In genomic region chr12:71618956-71619355, GRCm38 (mm10) we compare ENCODE assay signal across 31 mouse cellular contexts.
"Had no signal": no experiment of that assay in that cellular context is flagged by ENCODE, and none has a peak within 500 bp of the region (broad histone marks: within the 10 kb centered on the region; RNA-seq: fewer than 3 reads in every experiment).

No protein-coding gene starts in this region.

- H3K9ac ChIP-seq: heart, embryonic 12.5 days; heart, embryonic 13.5 days; heart, embryonic 15.5 days; hindbrain, embryonic 12.5 days; hindbrain, embryonic 13.5 days; hindbrain, embryonic 14.5 days; hindbrain, embryonic 15.5 days; intestine, embryonic 15.5 days; kidney, embryonic 15.5 days had no signal

- H3K36me3 ChIP-seq: heart, embryonic 10.5 days; heart, embryonic 12.5 days; heart, embryonic 13.5 days; heart, embryonic 15.5 days; hindbrain, embryonic 10.5 days; hindbrain, embryonic 12.5 days; hindbrain, embryonic 13.5 days; hindbrain, embryonic 15.5 days; intestine, embryonic 15.5 days; kidney, embryonic 15.5 days had no signal

- H3K4me3 ChIP-seq: heart, embryonic 10.5 days; heart, embryonic 12.5 days; heart, embryonic 13.5 days; heart, embryonic 15.5 days; hindbrain, embryonic 10.5 days; hindbrain, embryonic 12.5 days; hindbrain, embryonic 13.5 days; hindbrain, embryonic 15.5 days; intestine, embryonic 15.5 days; kidney, embryonic 15.5 days; layer of hippocampus, adult 2 months had no signal

- H3K27ac ChIP-seq: heart, embryonic 13.5 days; heart, embryonic 15.5 days; hindbrain, embryonic 10.5 days; hindbrain, embryonic 12.5 days; hindbrain, embryonic 13.5 days; hindbrain, embryonic 14.5 days; hindbrain, embryonic 15.5 days; hindbrain, postnatal 0 days; intestine, embryonic 15.5 days; kidney, embryonic 15.5 days; kidney, postnatal 0 days; layer of hippocampus, adult 2 months had no signal

- DNase-seq: kidney, adult 11 months; kidney, adult 18-20 months; kidney, adult 2 months; kidney, adult 8-10 months; kidney, adult 9 months; kidney, postnatal 10 days; kidney, postnatal 14 days; kidney, postnatal 25 days; kidney, postnatal 36 days; kidney, postnatal 4 days; layer of hippocampus, adult 9-11 months; layer of hippocampus, postnatal 36 days had no signal

- H3K27me3 ChIP-seq: heart, embryonic 12.5 days; heart, embryonic 13.5 days; heart, embryonic 15.5 days; hindbrain, embryonic 12.5 days; hindbrain, embryonic 13.5 days; hindbrain, embryonic 15.5 days; intestine, embryonic 15.5 days; kidney, embryonic 15.5 days had no signal

- H3K4me1 ChIP-seq: hindbrain, embryonic 13.5 days; hindbrain, embryonic 15.5 days; intestine, embryonic 15.5 days had no signal

- H3K9me3 ChIP-seq: heart, embryonic 10.5 days; heart, embryonic 12.5 days; heart, embryonic 13.5 days; heart, embryonic 15.5 days; hindbrain, embryonic 10.5 days; hindbrain, embryonic 12.5 days; hindbrain, embryonic 13.5 days; hindbrain, embryonic 15.5 days; intestine, embryonic 15.5 days; kidney, embryonic 15.5 days had no signal

- ATAC-seq: hindbrain, embryonic 16.5 days; hindbrain, postnatal 0 days; inflammation-experienced regulatory T-cells, adult 6 months; intestine, embryonic 15.5 days; intestine, embryonic 16.5 days; intestine, postnatal 0 days had no signal

- H3K4me2 ChIP-seq: heart, embryonic 11.5 days; heart, embryonic 12.5 days; heart, embryonic 13.5 days; heart, embryonic 15.5 days; hindbrain, embryonic 12.5 days; hindbrain, embryonic 13.5 days; hindbrain, embryonic 14.5 days; hindbrain, embryonic 15.5 days; intestine, embryonic 15.5 days; kidney, embryonic 15.5 days had no signal
